Mouse (Mus musculus) MEL (cell line): ENCODE measurements around the gene Samd4. TPM values are rescaled to one million over a fixed set of nuclear protein-coding genes. Genes with fewer than 3 reads are reported as not detected.

ENCODE experiments used
- DNase-seq: peaks from one replicate; pipeline ENCODE4 v3.0.0; 2011; ENCODE audit warnings: low read depth, low spot score
- H3K27ac ChIP-seq: 2 replicates; pipeline ENCODE4 v1.5.1; 2012; ENCODE audit warnings: low read depth, mild to moderate bottlenecking, control low read depth, low read length, moderate library complexity; ENCODE audit not compliant: control insufficient read depth
- H3K27me3 ChIP-seq, 2 experiments: fragments of 150-350 bp in 1 of 2; sonication (generic) in 1 of 2; 2 replicates each; pipeline ENCODE4 v1.6.1; 2012; ENCODE audit warnings: low read length in 2 of 2, mild to moderate bottlenecking in 2 of 2, improper control_type of control experiment in 1 of 2, moderate library complexity in 1 of 2; ENCODE audit not compliant: insufficient read depth in 2 of 2, control insufficient read depth in 1 of 2
- H3K36me3 ChIP-seq, 2 experiments: 2 replicates each; pipeline ENCODE4 v1.6.1; 2012 to 2014; ENCODE audit warnings: low read length in 2 of 2, improper control_type of control experiment in 1 of 2, inconsistent platforms in 1 of 2, mild to moderate bottlenecking in 1 of 2; ENCODE audit not compliant: insufficient read depth in 2 of 2, control insufficient read depth in 1 of 2
- H3K4me1 ChIP-seq, 2 experiments: fragments of 150-350 bp in 1 of 2; sonication (generic) in 1 of 2; 2 replicates each; pipeline ENCODE4 v1.6.1; 2012; ENCODE audit warnings: low read length in 2 of 2, improper control_type of control experiment in 1 of 2, mild to moderate bottlenecking in 1 of 2; ENCODE audit not compliant: insufficient read depth in 2 of 2, control insufficient read depth in 1 of 2
- H3K4me3 ChIP-seq, 2 experiments: fragments of 150-350 bp in 1 of 2; sonication (generic) in 1 of 2; 2 replicates each; pipeline ENCODE4 v1.5.1; 2012; ENCODE audit warnings: low read depth in 2 of 2, low read length in 2 of 2, mild to moderate bottlenecking in 2 of 2, moderate library complexity in 2 of 2, control low read depth in 1 of 2, improper control_type of control experiment in 1 of 2; ENCODE audit not compliant: control insufficient read depth in 1 of 2, insufficient read depth in 1 of 2
- H3K79me2 ChIP-seq: 2 replicates; pipeline ENCODE4 v1.6.1; 2012; ENCODE audit warnings: mild to moderate bottlenecking, low read length, moderate library complexity; ENCODE audit not compliant: control insufficient read depth, poor library complexity, insufficient read depth
- H3K9ac ChIP-seq: 2 replicates; pipeline ENCODE4 v1.6.1; 2012; ENCODE audit warnings: low read depth, mild to moderate bottlenecking, control low read depth, low read length, moderate library complexity; ENCODE audit not compliant: control insufficient read depth, poor library complexity, severe bottlenecking
- H3K9me3 ChIP-seq: fragments of 150-350 bp; sonication (generic); replicated peaks from 2 replicates; pipeline ENCODE4 v1.6.1; 2012; ENCODE audit warnings: mild to moderate bottlenecking, low read length, improper control_type of control experiment, moderate library complexity; ENCODE audit not compliant: insufficient read depth
- CHD2 ChIP-seq: IDR thresholded peaks from 2 replicates; pipeline ENCODE4 v1.6.1; 2011; ENCODE audit warnings: low read length, improper control_type of control experiment
- GABPA ChIP-seq: IDR thresholded peaks from 2 replicates; pipeline ENCODE4 v1.6.1; 2012; ENCODE audit warnings: low read depth, mild to moderate bottlenecking, inconsistent platforms, low read length, improper control_type of control experiment, moderate library complexity
- GATA1 ChIP-seq: IDR thresholded peaks from 2 replicates; pipeline ENCODE4 v1.6.1; 2011; ENCODE audit warnings: low read depth, low read length, improper control_type of control experiment
- MAFK ChIP-seq: IDR thresholded peaks from 2 replicates; pipeline ENCODE4 v1.6.1; 2011; ENCODE audit warnings: low read depth, mild to moderate bottlenecking, low read length, improper control_type of control experiment, borderline replicate concordance
- MAZ ChIP-seq: IDR thresholded peaks from 2 replicates; pipeline ENCODE4 v1.6.1; 2012; ENCODE audit warnings: low read depth, mild to moderate bottlenecking, inconsistent platforms, low read length, improper control_type of control experiment
- MEF2A ChIP-seq: IDR thresholded peaks from 2 replicates; pipeline ENCODE4 v1.6.1; 2014; ENCODE audit warnings: low read depth, mild to moderate bottlenecking, inconsistent platforms, low read length, improper control_type of control experiment; ENCODE audit not compliant: poor library complexity, insufficient replicate concordance, severe bottlenecking; ENCODE audit errors: extremely low read depth
- MXI1 ChIP-seq: IDR thresholded peaks from 2 replicates; pipeline ENCODE4 v1.6.1; 2011; ENCODE audit warnings: mild to moderate bottlenecking, low read depth, low read length, improper control_type of control experiment
- MYB ChIP-seq: IDR thresholded peaks from 2 replicates; pipeline ENCODE4 v1.6.1; 2011; ENCODE audit warnings: mild to moderate bottlenecking, low read depth, low read length, improper control_type of control experiment
- NRF1 ChIP-seq: IDR thresholded peaks from 2 replicates; pipeline ENCODE4 v1.6.1; 2014; ENCODE audit warnings: low read depth, mild to moderate bottlenecking, inconsistent platforms, low read length, improper control_type of control experiment, moderate library complexity; ENCODE audit not compliant: poor library complexity, insufficient read depth, severe bottlenecking
- POLR2AphosphoS5 ChIP-seq: IDR thresholded peaks from 2 replicates; pipeline ENCODE4 v1.6.1; 2012; ENCODE audit warnings: low read depth, borderline replicate concordance, mild to moderate bottlenecking, inconsistent platforms, low read length, moderate library complexity, mixed read lengths
- RAD21 ChIP-seq: IDR thresholded peaks from 2 replicates; pipeline ENCODE4 v1.6.1; 2011; ENCODE audit warnings: mild to moderate bottlenecking, low read depth, low read length, improper control_type of control experiment
- RCOR1 ChIP-seq: IDR thresholded peaks from 2 replicates; pipeline ENCODE4 v1.6.1; 2012; ENCODE audit warnings: low read depth, mild to moderate bottlenecking, inconsistent platforms, low read length, improper control_type of control experiment
- TAL1 ChIP-seq: IDR thresholded peaks from 2 replicates; pipeline ENCODE4 v1.6.1; 2012; ENCODE audit warnings: mild to moderate bottlenecking, inconsistent platforms, low read length, moderate library complexity, mixed read lengths
- TBP ChIP-seq: IDR thresholded peaks from 2 replicates; pipeline ENCODE4 v1.8.0; 2011; ENCODE audit warnings: low read depth, low read length, improper control_type of control experiment
- TCF12 ChIP-seq: IDR thresholded peaks from 2 replicates; pipeline ENCODE4 v1.6.1; 2014; ENCODE audit warnings: low read depth, mild to moderate bottlenecking, inconsistent platforms, low read length, improper control_type of control experiment, moderate library complexity
- UBTF ChIP-seq: IDR thresholded peaks from 2 replicates; pipeline ENCODE4 v1.6.1; 2012; ENCODE audit warnings: low read depth, mild to moderate bottlenecking, inconsistent platforms, low read length, improper control_type of control experiment, moderate library complexity, borderline replicate concordance; ENCODE audit not compliant: insufficient read depth
- USF2 ChIP-seq, 2 experiments: IDR thresholded peaks; 2 replicates each; pipeline ENCODE4 v1.6.1; 2011 to 2012; ENCODE audit warnings: improper control_type of control experiment in 2 of 2, low read length in 2 of 2, borderline replicate concordance in 1 of 2, inconsistent platforms in 1 of 2, low read depth in 1 of 2, mild to moderate bottlenecking in 1 of 2; ENCODE audit not compliant: insufficient read depth in 1 of 2
- ZC3H11A ChIP-seq: IDR thresholded peaks from 2 replicates; pipeline ENCODE4 v1.6.1; 2012; ENCODE audit warnings: low read depth, mild to moderate bottlenecking, inconsistent platforms, low read length, improper control_type of control experiment
- ZMIZ1 ChIP-seq: IDR thresholded peaks from 2 replicates; pipeline ENCODE4 v1.6.1; 2012; ENCODE audit warnings: low read depth, mild to moderate bottlenecking, inconsistent platforms, low read length, improper control_type of control experiment, moderate library complexity
- polyA plus RNA-seq, 2 experiments: library from polyadenylated mRNA; stranded (reverse) in 1 of 2; unstranded in 1 of 2; fragments of >175 nt in 1 of 2; fragments of >200 nt in 1 of 2; gene quantifications; 2 replicates each; pipeline versions ENCODE4 v1.2.1 to v1.2.4; 2012; ENCODE audit warnings: low replicate concordance in 2 of 2, low read depth in 1 of 2; ENCODE audit not compliant: insufficient read length in 2 of 2, insufficient read depth in 1 of 2, missing spikeins in 1 of 2
- total RNA-seq: library from RNA; depleted of rRNA; stranded (reverse); fragments of 300-350 nt; gene quantifications from 2 replicates; pipeline ENCODE4 v1.2.3, GENCODE M21; 2012

The Samd4 gene
- total and polyA plus RNA-seq, 3 experiments = 0.04 to 0.08 TPM; not detected in 1

GRCm38 (mm10) chr14:47075856-47076255 is 193.2 kb downstream of the Samd4 start:
- Histone ChIP-seq H3K9ac (no peak overlapping the region), H3K9me3 (no peaks in the 10 kb centered on the region)
- TF ChIP-seq TBP = no peak
- TF ChIP-seq GATA1 = no peak
- TF ChIP-seq MAZ = no peak
- no peak for TF ChIP-seq RCOR1
- TF ChIP-seq TCF12 = no peak
- no peak for TF ChIP-seq NRF1
- no peak for TF ChIP-seq MYB
- no peak for TF ChIP-seq ZC3H11A
- no peak for TF ChIP-seq CHD2
- no peak for TF ChIP-seq POLR2AphosphoS5
- TF ChIP-seq RAD21 = no peak
- no peak for TF ChIP-seq USF2 (IDR thresholded peaks at IDR 0.05; ENCODE audit: borderline replicate concordance in 1 of 2, insufficient read depth in 1 of 2, low read depth in 1 of 2, low read length in 2 of 2)
- TF ChIP-seq TAL1 = no peak
- TF ChIP-seq MAFK = no peak
- no peak for TF ChIP-seq MXI1
- TF ChIP-seq UBTF = no peak
- TF ChIP-seq MEF2A = no peak

DNA sequence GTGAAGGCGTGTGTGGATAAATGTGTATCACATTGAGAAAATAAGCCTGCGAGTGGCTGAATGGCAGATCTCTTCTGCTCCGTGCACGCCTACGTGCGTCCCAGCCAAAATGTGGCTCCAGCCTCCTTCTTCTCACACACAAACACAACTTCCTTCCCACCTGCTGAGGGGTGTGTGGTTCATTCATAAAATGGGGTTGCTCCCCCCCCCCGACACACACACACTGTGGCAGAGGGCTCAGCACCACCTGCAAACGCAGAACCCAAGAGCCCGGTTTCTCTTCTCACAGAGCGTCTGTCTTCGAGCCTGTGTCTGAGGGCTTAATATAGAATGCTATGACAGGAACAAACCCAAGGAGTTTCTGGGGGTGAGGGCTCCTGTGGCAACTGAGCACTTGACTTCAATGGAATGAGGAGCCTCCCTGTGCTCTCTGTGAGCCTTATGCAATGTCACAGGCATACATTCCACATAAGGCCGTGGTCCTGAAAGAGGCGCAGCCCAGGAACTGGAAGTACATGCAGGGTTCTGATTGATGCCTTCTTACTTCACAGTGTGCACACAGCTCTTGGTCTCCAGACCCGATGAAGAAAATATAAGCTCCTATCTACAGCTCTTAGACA is 194.4 kb downstream of the Samd4 start:
- Histone ChIP-seq H3K9ac (no peak overlapping the region), H3K4me1 (no peaks in the 10 kb centered on the region), H3K27ac (no peak overlapping the region), H3K27me3 (peaks cover 0 to 1% of the 10 kb centered on the region in 2 experiments; a peak in 2 of 4 replicates), H3K79me2 (no peaks in the 10 kb centered on the region), H3K36me3 (no peaks in the 10 kb centered on the region), H3K9me3 (no peaks in the 10 kb centered on the region), H3K4me3 (no peak overlapping the region)
- no peak for DNase-seq
- TF ChIP-seq GABPA (no peak), GATA1 (no peak), ZMIZ1 (no peak), MXI1 (no peak)

More at GRCm38 (mm10) chr14:47075856-47076255, 193.2 kb downstream of the Samd4 start:
- no peaks in the 10 kb centered on the region for H3K4me1 ChIP-seq
- H3K79me2 ChIP-seq = no peaks in the 10 kb centered on the region
- DNase-seq = no peak
- H3K27me3 ChIP-seq = no peaks in the 10 kb centered on the region; a peak in 1 of 4 replicates
- no peaks in the 10 kb centered on the region for H3K36me3 ChIP-seq
- no peak overlapping the region for H3K4me3 ChIP-seq
- no peak overlapping the region for H3K27ac ChIP-seq
